Comparison of ENCODE assay signal across 8 mouse cellular contexts in the genomic region with DNA sequence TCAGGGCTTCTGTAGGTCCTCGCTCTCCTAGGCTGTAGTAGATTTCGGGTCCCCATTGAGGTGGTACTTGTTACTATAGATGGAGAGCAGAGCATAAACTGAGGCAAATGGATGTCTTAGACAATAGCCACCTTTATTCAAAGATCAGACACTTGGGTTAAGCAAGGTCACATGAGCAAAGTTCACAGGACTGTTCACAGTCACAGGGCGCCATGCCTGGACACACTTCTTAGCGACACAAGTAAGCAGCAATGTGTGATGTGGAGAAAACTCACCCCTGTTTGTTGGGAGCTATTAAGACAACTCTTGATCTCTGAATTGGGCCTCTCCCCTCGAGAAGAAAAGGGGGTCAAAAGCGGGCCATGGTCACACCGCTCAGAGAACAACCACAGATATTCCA. TPM values are rescaled to one million over a fixed set of nuclear protein-coding genes. Genes with fewer than 3 reads are reported as not detected.
"Had no signal": no experiment of that assay in that cellular context is flagged by ENCODE, and none has a peak within 500 bp of the region (broad histone marks: within the 10 kb centered on the region; RNA-seq: fewer than 3 reads in every experiment).

No protein-coding gene starts in this region.

RNA-seq across cellular contexts. Expression of a gene that starts 29.8 kb away (rescaled TPM):
- total RNA-seq: left cerebral cortex, postnatal 10 days; left cerebral cortex, postnatal 14 days; left cerebral cortex, postnatal 25 days; left cerebral cortex, postnatal 36 days; megakaryocyte progenitor cell, adult 5-6 weeks; megakaryocyte-erythroid progenitor cell, adult 5-6 weeks; monocyte, adult 5-6 weeks had no signal
- polyA plus RNA-seq: lung, adult 2 months had no signal
